Mouse (Mus musculus) thymus, adult 2 months (tissue): Measurements from ENCODE around the gene Gm44973. TPM values are rescaled to one million over a fixed set of nuclear protein-coding genes. Genes with fewer than 3 reads are reported as not detected.
A peak's percentile ranks its signal among the peaks of the same experiment; 100 is the strongest.

Source experiments
- DNase-seq: peaks from one replicate; pipeline ENCODE4 v3.0.0; 2021
- H3K27ac ChIP-seq: fragments of 200-500 bp; 2 replicates; pipeline ENCODE4 v1.5.1; 2012; ENCODE audit warnings: low read length, control low read depth; ENCODE audit not compliant: control insufficient read depth, insufficient read depth
- H3K27me3 ChIP-seq: fragments of 200-500 bp; 2 replicates; pipeline ENCODE4 v1.6.1; 2012; ENCODE audit warnings: mild to moderate bottlenecking, low read length, moderate library complexity, mixed read lengths; ENCODE audit not compliant: control insufficient read depth, insufficient read depth
- H3K36me3 ChIP-seq: fragments of 200-500 bp; 2 replicates; pipeline ENCODE4 v1.6.1; 2012; ENCODE audit warnings: mild to moderate bottlenecking, low read length, moderate library complexity; ENCODE audit not compliant: control insufficient read depth, insufficient read depth
- H3K4me1 ChIP-seq: fragments of 200-500 bp; replicated peaks from 2 replicates; pipeline ENCODE4 v1.6.1; 2012; ENCODE audit warnings: low read length; ENCODE audit not compliant: control insufficient read depth, insufficient read depth
- H3K4me3 ChIP-seq: fragments of 200-500 bp; 2 replicates; pipeline ENCODE4 v1.5.1; 2012; ENCODE audit warnings: mild to moderate bottlenecking, low read length, control low read depth, moderate library complexity; ENCODE audit not compliant: control insufficient read depth, insufficient read depth
- CTCF ChIP-seq: fragments of 200-500 bp; IDR thresholded peaks from 2 replicates; pipeline ENCODE4 v1.5.1; 2012; ENCODE audit warnings: mild to moderate bottlenecking, control low read depth, low read length, moderate library complexity, borderline replicate concordance; ENCODE audit not compliant: control insufficient read depth, poor library complexity, insufficient read depth; ENCODE audit errors: extremely low read depth
- POLR2A ChIP-seq: fragments of 200-500 bp; IDR thresholded peaks from 2 replicates; pipeline ENCODE4 v1.6.1; 2012; ENCODE audit warnings: mild to moderate bottlenecking, low read length, control low read depth, moderate library complexity; ENCODE audit not compliant: control insufficient read depth, poor library complexity, insufficient read depth; ENCODE audit errors: extremely low read depth
- WGBS: fragments of 180-500 bp; shearing (Covaris S2); methylation state at CpG from one replicate; pipeline ENCODE4 v1.1.7; 2018; 5-methylcytosine and 5-hydroxymethylcytosine counted together
- polyA plus RNA-seq: library from polyadenylated mRNA; depleted of rRNA; stranded (reverse); fragments of >200 nt; gene quantifications from 2 replicates; pipeline ENCODE4 v1.2.3, GENCODE M21; 2012

Gm44973 gene
- polyA plus RNA-seq, 1 experiment, result not detected

- Histone ChIP-seq H3K36me3 (no peaks in the 10 kb centered on the region), H3K27ac (no peak overlapping the region), H3K27me3 (no peaks in the 10 kb centered on the region), H3K4me1 (no peaks in the 10 kb centered on the region), H3K4me3 (no peak overlapping the region)
- no peak for TF ChIP-seq POLR2A
- TF ChIP-seq CTCF, result no peak
- no peak for DNase-seq
- WGBS, result 56% methylated on average over 2 of the region's 2 CpGs
These were observed 27.0 kb upstream of the Gm44973 start for GRCm38 (mm10) chr7:4988250-4988649.

- Histone ChIP-seq H3K27ac (no peak overlapping the region), H3K4me1 (peaks cover 18% of the 10 kb centered on the region)
- 97% methylated on average over 55 of the region's 55 CpGs for WGBS
These were observed 21.8 kb upstream of the Gm44973 start for GRCm38 (mm10) chr7:4993347-4993998.

GRCm38 (mm10) chr7:4993999-4994788 lies 21.1 kb upstream of the Gm44973 start:
- 93% methylated on average over 59 of the region's 59 CpGs for WGBS
- Histone ChIP-seq H3K4me3 (no peak overlapping the region), H3K36me3 (no peaks in the 10 kb centered on the region), H3K27ac (no peak overlapping the region), H3K4me1 (peaks cover 18% of the 10 kb centered on the region), H3K27me3 (no peaks in the 10 kb centered on the region)
- no peak for TF ChIP-seq POLR2A
- TF ChIP-seq CTCF, result no peak
- DNase-seq, result no peak

More at GRCm38 (mm10) chr7:4993347-4993998, 21.8 kb upstream of the Gm44973 start:
- Histone ChIP-seq H3K4me3 (no peak overlapping the region), H3K27me3 (no peaks in the 10 kb centered on the region), H3K36me3 (no peaks in the 10 kb centered on the region)
- DNase-seq, result no peak
- TF ChIP-seq POLR2A (no peak), CTCF (no peak)

- peak; percentile 7 for DNase-seq
- H3K27me3 ChIP-seq, result no peaks in the 10 kb centered on the region
- no peak overlapping the region for H3K27ac ChIP-seq
- H3K4me3 ChIP-seq, result peak overlapping the region; percentile 90
- H3K36me3 ChIP-seq, result no peaks in the 10 kb centered on the region
- no peak for TF ChIP-seq POLR2A
- no peak for TF ChIP-seq CTCF
- 12% methylated on average over 19 of the region's 19 CpGs for whole genome bisulfite sequencing
- H3K4me1 ChIP-seq, result peaks cover 18% of the 10 kb centered on the region
These were observed 19.9 kb upstream of the Gm44973 start for GRCm38 (mm10) chr7:4995268-4996002.

- TF ChIP-seq CTCF, result no peak
- no peak for TF ChIP-seq POLR2A
- WGBS, result 9% methylated on average over 20 of the region's 26 CpGs
These were observed 19.0 kb upstream of the Gm44973 start, which contains the start of gene Zfp579 for GRCm38 (mm10) chr7:4996003-4996895. Gene Zfp579 (minus strand): TSS chr7:4996158.

More at GRCm38 (mm10) chr7:4996003-4996895, 19.0 kb upstream of the Gm44973 start, which contains the start of gene Zfp579:
- H3K36me3 ChIP-seq, result no peaks in the 10 kb centered on the region
- peaks cover 18% of the 10 kb centered on the region for H3K4me1 ChIP-seq
- no peaks in the 10 kb centered on the region for H3K27me3 ChIP-seq
- peak; percentile 89 for DNase-seq
- peak within 1 kb of the TSS; percentile 90 for H3K4me3 ChIP-seq
- no peak within 1 kb of the TSS for H3K27ac ChIP-seq
